Mouse (Mus musculus): ENCODE results near the gene Acvr2a. TPM values are rescaled to one million over a fixed set of nuclear protein-coding genes. Genes with fewer than 3 reads are reported as not detected.
A peak's percentile ranks its signal among the peaks of the same experiment; 100 is the strongest.

Gene Acvr2a
- polyA plus RNA-seq (2015; fragmentation: Nextera tagmentation; extraction: Ambion mirVana): 49.5 and 52.1 TPM in 2 replicates

DNA sequence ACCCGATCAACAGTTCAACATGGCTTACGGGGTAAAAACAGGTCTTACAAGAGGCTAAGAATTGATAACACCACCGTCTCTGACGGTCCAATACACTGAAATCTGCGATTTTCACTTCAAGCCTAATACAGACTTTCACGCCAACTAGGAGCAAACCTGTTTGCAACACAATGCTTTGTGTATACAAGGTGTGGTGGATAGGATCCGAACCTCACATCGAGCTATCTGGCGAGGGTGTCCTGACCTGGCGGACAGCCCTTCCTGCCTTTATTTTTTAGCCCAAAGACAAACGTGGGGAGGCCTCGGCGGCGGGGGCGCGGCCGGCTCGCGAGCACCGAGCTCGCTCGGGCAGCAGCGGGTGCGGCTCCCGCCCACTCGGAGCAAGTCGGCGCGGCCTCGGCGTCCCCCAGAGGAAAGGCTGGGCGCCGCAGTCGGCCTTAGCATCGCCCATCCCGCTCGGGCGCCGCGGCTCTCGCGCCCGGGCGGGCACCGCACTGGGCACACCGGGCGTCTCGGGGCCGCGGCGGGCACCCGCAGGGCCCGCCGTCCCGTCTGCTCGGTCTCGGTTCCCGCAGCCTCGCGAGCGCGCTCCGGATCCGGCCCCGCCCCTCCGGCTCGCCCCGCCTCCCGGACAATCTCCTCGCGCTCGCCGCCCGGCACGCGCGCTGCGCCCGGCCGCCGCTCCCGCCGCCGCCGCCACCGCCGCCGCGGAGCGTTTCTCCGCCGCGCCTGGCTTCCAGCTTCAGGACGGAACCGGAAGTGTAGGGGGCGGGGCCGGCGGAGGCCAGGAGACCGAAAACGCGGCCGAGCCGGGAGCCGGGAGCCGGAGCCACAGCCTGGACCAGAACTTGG lies at the start of gene Acvr2a:
Gene Acvr2a, plus strand, starts transcription at position 739 of the 852 bp plus-strand sequence.
- Histone ChIP-seq H3K27ac (peak within 1 kb of the TSS; percentile 99), H3K36me3 (replicated peaks) (no peaks in the 10 kb centered on the region), H3K9ac (peak within 1 kb of the TSS; percentile 94), H3K4me3 (peak within 1 kb of the TSS; percentile 78), H3K27me3 (replicated peaks) (no peaks in the 10 kb centered on the region), H3K9me3 (no peaks in the 10 kb centered on the region), H3K4me1 (peaks cover 23% of the 10 kb centered on the region), H3K4me2 (peak within 1 kb of the TSS; percentile 62)
- WGBS: under 1% methylated on average over 79 of the region's 105 CpGs
- ATAC-seq (replicated peaks): peak; percentile 93

DNA sequence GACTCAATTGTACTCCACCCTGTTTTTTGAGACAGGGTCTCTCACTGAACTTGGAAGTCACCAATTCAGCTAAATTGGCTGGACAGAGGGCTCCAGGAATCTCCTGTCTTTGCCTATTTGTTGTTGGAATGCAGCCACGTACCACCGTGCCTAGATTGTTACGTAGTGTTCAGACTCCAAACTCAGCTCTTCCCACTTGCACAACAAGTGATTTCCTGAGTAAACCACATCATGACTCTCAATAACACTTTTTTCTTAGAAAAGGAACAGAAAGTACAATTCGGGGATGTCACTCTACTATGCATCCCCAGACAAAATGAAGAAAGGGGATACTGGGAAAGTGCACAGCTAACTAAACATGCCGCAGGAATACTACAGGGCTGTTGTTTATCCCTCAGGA lies 47.4 kb upstream of the Acvr2a start:
- ATAC-seq (replicated peaks): no peak
- no peaks in the 10 kb centered on the region for H3K4me1 ChIP-seq
- WGBS: 90% methylated on average over 5 of the region's 5 CpGs

DNA sequence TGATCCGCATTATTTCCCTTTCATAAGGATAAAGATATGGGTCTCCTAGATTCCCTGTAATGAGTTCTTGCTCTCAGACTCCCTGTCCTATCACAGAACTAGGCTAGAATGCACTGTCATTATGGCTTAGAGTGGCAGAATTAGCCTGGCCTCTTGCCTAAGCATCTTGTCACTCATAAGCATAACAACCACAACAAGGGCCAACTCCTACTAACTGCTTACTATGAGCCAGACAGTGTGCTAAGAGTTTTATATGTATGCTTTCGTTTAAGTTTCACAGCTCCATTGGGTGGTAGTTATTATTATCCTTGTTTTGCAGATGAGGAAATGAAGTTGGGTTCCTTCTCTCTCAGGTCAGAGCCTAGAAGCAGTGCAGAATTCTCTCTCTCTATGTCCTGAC lies 46.1 kb upstream of the Acvr2a start:
- H3K4me2 ChIP-seq: no peak overlapping the region
- WGBS: 86% methylated on average over 2 of the region's 2 CpGs
- no peak overlapping the region for H3K4me3 ChIP-seq
- no peaks in the 10 kb centered on the region for H3K27me3 ChIP-seq (replicated peaks)
- H3K27ac ChIP-seq: no peak overlapping the region
- no peaks in the 10 kb centered on the region for H3K4me1 ChIP-seq
- no peak overlapping the region for H3K9ac ChIP-seq
- no peak for ATAC-seq (replicated peaks)
- no peaks in the 10 kb centered on the region for H3K9me3 ChIP-seq
- H3K36me3 ChIP-seq (replicated peaks): no peaks in the 10 kb centered on the region

More for the DNA sequence above, 47.4 kb upstream of the Acvr2a start:
- Histone ChIP-seq H3K36me3 (replicated peaks) (no peaks in the 10 kb centered on the region), H3K27ac (no peak overlapping the region), H3K9ac (no peak overlapping the region), H3K9me3 (no peaks in the 10 kb centered on the region), H3K27me3 (replicated peaks) (no peaks in the 10 kb centered on the region), H3K4me3 (no peak overlapping the region), H3K4me2 (no peak overlapping the region)

DNA sequence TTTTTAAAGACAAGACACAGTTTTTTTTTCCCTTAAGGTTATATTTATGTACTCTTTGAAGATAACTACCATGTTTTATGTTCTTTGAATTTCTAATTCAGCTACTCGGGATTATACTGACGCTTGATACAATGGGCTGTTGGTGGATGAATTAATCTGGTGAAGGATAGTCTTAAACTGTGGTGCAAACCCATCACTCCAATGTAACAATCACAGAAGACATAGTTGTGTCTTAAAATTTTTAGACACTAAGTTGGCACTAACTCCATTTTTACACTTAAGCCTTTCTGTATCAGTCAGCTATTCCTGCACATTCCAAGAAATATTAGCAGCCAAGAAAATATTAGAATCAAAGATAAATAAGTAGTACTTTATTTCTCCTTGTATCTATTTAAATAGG lies 45.7 kb upstream of the Acvr2a start:
- no peak overlapping the region for H3K27ac ChIP-seq
- no peak overlapping the region for H3K9ac ChIP-seq
- no peak overlapping the region for H3K4me2 ChIP-seq
- no peaks in the 10 kb centered on the region for H3K9me3 ChIP-seq
- H3K27me3 ChIP-seq (replicated peaks): no peaks in the 10 kb centered on the region
- H3K36me3 ChIP-seq (replicated peaks): no peaks in the 10 kb centered on the region
- ATAC-seq (replicated peaks): no peak
- whole genome bisulfite sequencing: 75% methylated on average over 2 of the region's 2 CpGs
- H3K4me1 ChIP-seq: no peaks in the 10 kb centered on the region
- H3K4me3 ChIP-seq: no peak overlapping the region

DNA sequence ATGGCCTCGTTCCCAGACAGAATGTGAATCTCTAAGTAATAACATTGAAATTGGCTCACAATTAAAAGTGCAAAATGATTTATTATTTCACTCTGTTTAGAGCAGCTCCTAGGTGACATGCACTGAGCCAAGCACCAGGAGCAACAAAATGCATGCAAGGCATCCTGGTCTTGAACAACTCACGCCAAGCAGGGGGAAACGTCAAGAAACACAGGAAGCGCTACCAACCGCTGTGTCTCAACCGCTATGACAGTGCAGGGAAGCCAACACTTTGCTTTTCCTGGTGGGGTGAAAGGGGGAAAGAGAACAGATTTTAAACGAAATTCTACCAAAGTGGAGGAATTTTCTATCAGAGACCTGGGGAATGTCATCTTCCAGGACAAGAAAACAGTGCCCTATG lies 43.8 kb upstream of the Acvr2a start:
- H3K36me3 ChIP-seq (replicated peaks): no peaks in the 10 kb centered on the region
- H3K4me3 ChIP-seq: no peak overlapping the region
- WGBS: 81% methylated on average over 7 of the region's 7 CpGs
- H3K9ac ChIP-seq: no peak overlapping the region
- no peak overlapping the region for H3K4me2 ChIP-seq
- no peak overlapping the region for H3K27ac ChIP-seq
- H3K9me3 ChIP-seq: no peaks in the 10 kb centered on the region
- no peaks in the 10 kb centered on the region for H3K27me3 ChIP-seq (replicated peaks)
- no peaks in the 10 kb centered on the region for H3K4me1 ChIP-seq
- ATAC-seq (replicated peaks): no peak

DNA sequence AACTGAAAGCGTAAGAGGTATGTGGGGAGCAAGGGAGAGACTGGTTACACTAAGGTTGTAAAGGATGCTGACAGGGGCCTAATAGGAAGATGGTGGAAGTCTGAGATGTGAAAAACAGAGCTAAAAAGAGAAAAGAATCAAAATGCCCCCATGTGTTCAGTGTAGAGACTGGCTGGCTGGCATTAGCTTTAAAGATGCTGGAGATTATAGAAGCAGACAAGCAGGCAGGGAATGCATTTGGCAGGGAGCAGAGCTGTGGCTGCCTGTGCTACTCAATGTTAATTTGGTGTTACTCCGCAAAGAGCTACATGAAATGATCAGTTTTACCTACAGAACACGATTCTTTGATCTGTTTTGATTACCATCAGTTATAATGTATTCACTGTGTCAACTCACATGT lies 43.3 kb upstream of the Acvr2a start:
- Histone ChIP-seq H3K27ac (no peak overlapping the region), H3K4me2 (no peak overlapping the region), H3K4me3 (no peak overlapping the region), H3K4me1 (no peaks in the 10 kb centered on the region), H3K27me3 (replicated peaks) (no peaks in the 10 kb centered on the region), H3K9me3 (no peaks in the 10 kb centered on the region), H3K9ac (no peak overlapping the region), H3K36me3 (replicated peaks) (no peaks in the 10 kb centered on the region)
- 85% methylated on average over 3 of the region's 3 CpGs for WGBS
- ATAC-seq (replicated peaks): 0 out of 2 replicates have a peak, but pooled peaks have one; percentile 27

DNA sequence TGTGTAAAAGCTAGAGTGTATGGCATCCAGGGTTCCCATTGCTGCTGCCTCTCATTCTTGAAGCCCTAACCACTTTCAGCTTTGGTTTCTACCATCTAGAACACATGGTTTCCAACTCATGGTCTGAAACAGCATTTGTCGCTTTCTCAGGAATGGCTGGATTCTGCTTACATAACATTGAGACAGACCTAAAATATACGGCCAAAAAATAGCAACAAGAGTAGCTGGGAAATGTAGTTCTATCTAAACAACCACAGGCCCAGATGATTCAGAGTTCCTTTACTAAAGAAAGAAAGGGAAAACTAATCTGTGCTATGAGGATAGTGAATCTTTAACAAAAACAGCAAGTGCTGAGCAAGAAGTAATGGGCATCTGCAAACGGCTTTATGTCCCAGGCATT lies 38.6 kb upstream of the Acvr2a start:
- Histone ChIP-seq H3K27ac (no peak overlapping the region), H3K4me2 (no peak overlapping the region), H3K4me3 (no peak overlapping the region), H3K4me1 (no peaks in the 10 kb centered on the region), H3K27me3 (replicated peaks) (no peaks in the 10 kb centered on the region), H3K36me3 (replicated peaks) (no peaks in the 10 kb centered on the region), H3K9ac (no peak overlapping the region), H3K9me3 (no peaks in the 10 kb centered on the region)
- WGBS: 96% methylated on average over 3 of the region's 3 CpGs
- ATAC-seq (replicated peaks): no peak

DNA sequence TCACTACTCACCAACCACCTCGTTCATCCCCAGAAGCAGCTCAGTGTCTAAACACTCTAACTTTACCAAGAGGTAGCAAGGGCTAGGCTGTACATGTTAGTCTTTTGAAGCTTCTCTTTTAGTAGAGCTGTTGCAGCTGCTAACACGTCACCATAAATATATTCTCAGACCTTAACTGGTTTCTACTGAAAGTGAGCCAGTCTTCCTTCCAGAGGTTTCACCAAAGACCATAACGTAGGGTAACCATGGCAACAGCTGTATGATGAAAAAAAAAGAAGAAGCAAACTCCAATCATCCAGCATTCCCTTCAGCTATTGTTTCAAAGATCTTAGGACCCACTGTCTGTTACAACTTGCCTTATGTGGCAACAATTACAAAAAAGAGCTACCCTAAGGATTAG lies 25.0 kb upstream of the Acvr2a start:
- ATAC-seq (replicated peaks): 0 out of 2 replicates have a peak, but pooled peaks have one; percentile 50
- Histone ChIP-seq H3K9ac (no peak overlapping the region), H3K4me3 (no peak overlapping the region), H3K9me3 (no peaks in the 10 kb centered on the region), H3K27ac (no peak overlapping the region), H3K27me3 (replicated peaks) (no peaks in the 10 kb centered on the region), H3K4me2 (no peak overlapping the region), H3K36me3 (replicated peaks) (no peaks in the 10 kb centered on the region), H3K4me1 (no peaks in the 10 kb centered on the region)
- 55% methylated on average over 3 of the region's 3 CpGs for WGBS

DNA sequence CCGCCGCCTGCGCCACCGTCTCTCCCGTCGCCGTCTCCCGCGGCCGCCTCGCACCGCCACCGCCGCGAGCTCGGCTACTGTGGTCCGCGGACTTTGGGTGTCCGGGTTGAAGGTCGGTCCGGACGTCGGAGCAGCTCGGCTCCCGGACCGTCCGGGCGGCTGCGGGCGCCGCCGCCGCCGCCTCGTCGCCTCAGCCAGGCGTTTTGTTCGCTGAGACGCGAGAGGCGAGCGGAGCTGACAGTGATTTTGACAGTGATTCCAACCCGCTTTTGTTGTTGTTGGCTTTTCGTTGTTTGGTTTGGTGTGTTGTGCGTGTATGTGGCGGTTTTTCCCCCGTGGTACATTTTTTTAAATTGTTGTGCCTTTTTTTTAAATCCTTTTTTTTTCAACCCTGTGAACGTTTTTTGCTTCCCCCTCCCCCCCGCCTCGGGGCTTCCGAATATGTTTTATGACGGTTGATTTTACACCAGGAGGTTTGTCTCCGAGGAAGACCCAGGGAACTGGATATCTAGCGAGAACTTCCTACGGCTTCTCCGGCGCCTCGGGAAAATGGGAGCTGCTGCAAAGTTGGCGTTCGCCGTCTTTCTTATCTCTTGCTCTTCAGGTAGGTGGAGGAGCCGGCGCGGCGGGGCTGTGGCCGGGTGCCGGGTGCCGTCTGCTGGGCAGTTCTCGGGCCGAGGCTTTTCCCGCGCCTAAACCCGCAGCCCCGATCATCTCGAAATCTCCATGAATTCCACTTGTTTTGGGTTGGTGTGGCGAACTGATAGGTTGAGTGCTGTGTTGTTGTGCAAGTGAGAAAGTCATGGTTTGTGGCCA lies 522 bp downstream of the Acvr2a start:
- WGBS: under 1% methylated on average over 76 of the region's 76 CpGs
- Histone ChIP-seq H3K36me3 (replicated peaks) (no peaks in the 10 kb centered on the region), H3K4me2 (peak overlapping the region; percentile 62), H3K4me1 (peaks cover 23% of the 10 kb centered on the region), H3K9ac (peak overlapping the region; percentile 94), H3K27ac (peak overlapping the region; percentile 99), H3K9me3 (no peaks in the 10 kb centered on the region), H3K27me3 (replicated peaks) (no peaks in the 10 kb centered on the region), H3K4me3 (peak overlapping the region; percentile 78)
- peak; percentile 9; the same call in 1 of the 2 replicates for ATAC-seq (replicated peaks)

DNA sequence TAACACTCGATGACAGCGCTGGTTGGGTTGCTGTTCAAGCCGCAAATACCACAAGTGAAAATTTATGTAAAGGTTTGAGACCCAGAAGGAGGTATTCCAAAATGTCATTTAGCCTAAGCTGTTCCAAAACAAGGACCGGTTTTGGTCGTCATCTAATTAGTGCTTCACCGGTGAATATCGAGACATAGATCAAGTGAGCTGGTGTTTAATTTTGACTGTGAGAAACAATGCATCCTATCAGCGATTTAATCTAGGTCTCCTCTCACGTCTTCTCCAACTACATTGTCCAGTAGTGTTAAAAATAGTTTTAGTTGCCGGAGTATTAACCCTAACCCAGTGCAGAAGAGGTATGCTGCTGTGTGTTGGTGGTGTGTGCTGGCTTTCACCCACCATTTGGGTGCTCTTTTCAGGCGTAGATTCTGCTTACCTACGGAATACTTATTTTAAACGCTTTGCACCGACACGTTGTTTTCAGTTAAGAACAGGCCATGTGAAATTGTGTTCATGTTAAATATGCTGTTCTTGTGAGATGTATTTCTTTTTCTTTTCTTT lies 1.2 kb downstream of the Acvr2a start:
- Histone ChIP-seq H3K9ac (peak overlapping the region; percentile 94), H3K4me2 (peak overlapping the region; percentile 62), H3K4me3 (peak overlapping the region; percentile 78), H3K27me3 (replicated peaks) (no peaks in the 10 kb centered on the region), H3K27ac (peak overlapping the region; percentile 99), H3K36me3 (replicated peaks) (no peaks in the 10 kb centered on the region), H3K4me1 (peaks cover 23% of the 10 kb centered on the region), H3K9me3 (no peaks in the 10 kb centered on the region)
- no peak for ATAC-seq (replicated peaks)
- 1% methylated on average over 15 of the region's 15 CpGs for WGBS

DNA sequence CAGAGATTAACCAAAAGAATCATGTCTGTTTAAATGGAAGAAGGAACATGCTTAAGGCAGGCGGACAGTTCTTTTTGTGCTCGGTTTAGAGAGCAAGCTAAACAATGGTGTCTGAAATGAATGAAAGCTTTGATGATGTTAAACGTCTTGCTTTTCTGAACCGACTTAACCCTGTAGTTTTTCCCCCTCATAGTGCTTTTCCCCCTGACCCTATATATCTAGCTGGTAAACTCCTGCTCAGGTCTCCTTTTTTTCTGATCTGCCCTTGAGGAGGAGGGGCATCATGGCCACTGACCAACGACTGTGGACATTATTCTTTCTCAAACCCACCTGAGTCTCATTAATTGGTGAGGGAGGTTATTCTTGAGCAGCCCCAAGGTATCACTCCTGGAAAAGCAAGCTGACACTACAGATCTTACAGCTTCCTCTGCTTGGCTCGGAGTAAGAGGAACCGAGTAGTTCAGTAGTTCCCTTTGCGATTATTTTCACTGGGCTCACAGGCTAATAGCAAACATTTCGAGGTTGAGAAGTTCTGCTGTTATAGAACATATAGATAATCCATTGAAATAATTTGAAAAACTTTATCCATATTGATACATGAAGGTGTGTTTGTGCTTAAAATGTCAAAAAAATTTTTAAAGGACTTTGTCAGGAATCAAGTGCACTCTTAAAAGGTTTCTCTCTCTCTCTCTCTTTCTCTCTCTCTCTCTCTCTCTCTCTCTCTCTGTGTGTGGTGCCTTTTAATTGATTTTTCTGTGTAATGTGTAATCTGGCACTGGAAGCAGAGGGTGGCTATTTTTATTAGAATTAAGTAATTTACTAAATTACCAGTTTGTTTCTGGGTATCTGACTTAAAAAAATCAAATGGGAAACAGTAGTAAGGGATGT lies 2.5 kb downstream of the Acvr2a start:
- no peak for ATAC-seq (replicated peaks)
- H3K9ac ChIP-seq: peak overlapping the region; percentile 94
- no peaks in the 10 kb centered on the region for H3K27me3 ChIP-seq (replicated peaks)
- H3K4me2 ChIP-seq: peak overlapping the region; percentile 62
- H3K4me1 ChIP-seq: peaks cover 23% of the 10 kb centered on the region
- no peaks in the 10 kb centered on the region for H3K9me3 ChIP-seq
- no peaks in the 10 kb centered on the region for H3K36me3 ChIP-seq (replicated peaks)
- 13% methylated on average over 9 of the region's 9 CpGs for WGBS
- H3K4me3 ChIP-seq: peak overlapping the region; percentile 78
- peak overlapping the region; percentile 63 for H3K27ac ChIP-seq
